Mouse (Mus musculus): ENCODE measurements around the gene Ankrd1. TPM values are rescaled to one million over a fixed set of nuclear protein-coding genes. Genes with fewer than 3 reads are reported as not detected.

Ankrd1 gene
- 0.40 and 0.47 TPM in 2 replicates for polyA plus RNA-seq (2015; fragmentation: Nextera tagmentation; extraction: Ambion mirVana)

- 70% methylated on average over 14 of the region's 14 CpGs for WGBS
- ATAC-seq (ENCODE audit: low FRiP score, low TSS enrichment): no peak
- H3K27me3 ChIP-seq (ENCODE audit: insufficient read depth, low read length): no peaks in the 10 kb centered on the region
- peaks cover 13% of the 10 kb centered on the region for H3K9me3 ChIP-seq (ENCODE audit: low read length)
- no peaks in the 10 kb centered on the region for H3K36me3 ChIP-seq (ENCODE audit: insufficient read depth, low read length)
- no peak within 1 kb of the TSS for H3K4me2 ChIP-seq (replicated peaks; ENCODE audit: low read depth, low read length)
- H3K27ac ChIP-seq (ENCODE audit: low read length): no peak within 1 kb of the TSS
- H3K4me1 ChIP-seq (ENCODE audit: insufficient read depth, low read length): no peaks in the 10 kb centered on the region
- no peak within 1 kb of the TSS for H3K4me3 ChIP-seq (ENCODE audit: low read length)
- H3K9ac ChIP-seq (replicated peaks; ENCODE audit: low read length): no peak within 1 kb of the TSS
These were observed at the start of gene Ankrd1 for GRCm38 (mm10) chr19:36119783-36120471. Gene Ankrd1 (minus strand): TSS chr19:36120099.

DNA sequence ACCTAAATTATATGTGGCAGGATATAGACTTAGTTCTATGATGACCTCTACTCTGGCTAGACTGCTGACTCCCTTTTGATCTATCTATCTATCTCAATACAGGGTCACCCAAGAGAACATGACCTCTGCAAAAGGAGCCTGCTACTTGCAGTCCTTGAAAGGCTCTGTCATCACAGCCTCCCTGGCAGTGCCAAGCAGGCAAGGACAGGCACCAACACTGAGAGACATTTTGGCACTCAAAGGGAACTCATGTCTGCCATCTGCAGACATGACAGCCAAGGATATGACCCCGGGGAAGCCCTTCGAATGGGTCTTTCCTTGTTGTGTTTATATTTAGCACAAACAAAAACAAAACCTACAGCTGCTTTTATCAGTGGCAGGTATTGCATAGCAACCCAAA, 49.2 kb upstream of the Ankrd1 start:
- 78% methylated on average over 2 of the region's 2 CpGs for WGBS
- ATAC-seq (ENCODE audit: low FRiP score, low TSS enrichment): no peak
- H3K4me2 ChIP-seq (replicated peaks; ENCODE audit: low read depth, low read length): no peak overlapping the region
- no peak overlapping the region for H3K27ac ChIP-seq (ENCODE audit: low read length)
- no peaks in the 10 kb centered on the region for H3K4me1 ChIP-seq (ENCODE audit: insufficient read depth, low read length)
- 0 out of 2 replicates have a peak, but pooled peaks cover 4% of the 10 kb centered on the region for H3K9me3 ChIP-seq (ENCODE audit: low read length)
- no peak overlapping the region for H3K9ac ChIP-seq (replicated peaks; ENCODE audit: low read length)
- H3K36me3 ChIP-seq (ENCODE audit: insufficient read depth, low read length): no peaks in the 10 kb centered on the region
- H3K27me3 ChIP-seq (ENCODE audit: insufficient read depth, low read length): no peaks in the 10 kb centered on the region
- no peak overlapping the region for H3K4me3 ChIP-seq (ENCODE audit: low read length)

GRCm38 (mm10) chr19:36168121-36168520, 48.2 kb upstream of the Ankrd1 start:
- ATAC-seq (ENCODE audit: low FRiP score, low TSS enrichment): no peak
- Histone ChIP-seq H3K27ac (ENCODE audit: low read length) (no peak overlapping the region), H3K9me3 (ENCODE audit: low read length) (0 out of 2 replicates have a peak, but pooled peaks cover 4% of the 10 kb centered on the region), H3K4me1 (ENCODE audit: insufficient read depth, low read length) (no peaks in the 10 kb centered on the region), H3K36me3 (ENCODE audit: insufficient read depth, low read length) (no peaks in the 10 kb centered on the region), H3K4me2 (replicated peaks; ENCODE audit: low read depth, low read length) (no peak overlapping the region), H3K4me3 (ENCODE audit: low read length) (no peak overlapping the region), H3K27me3 (ENCODE audit: insufficient read depth, low read length) (no peaks in the 10 kb centered on the region), H3K9ac (replicated peaks; ENCODE audit: low read length) (no peak overlapping the region)
- 87% methylated on average over 4 of the region's 4 CpGs for WGBS

DNA sequence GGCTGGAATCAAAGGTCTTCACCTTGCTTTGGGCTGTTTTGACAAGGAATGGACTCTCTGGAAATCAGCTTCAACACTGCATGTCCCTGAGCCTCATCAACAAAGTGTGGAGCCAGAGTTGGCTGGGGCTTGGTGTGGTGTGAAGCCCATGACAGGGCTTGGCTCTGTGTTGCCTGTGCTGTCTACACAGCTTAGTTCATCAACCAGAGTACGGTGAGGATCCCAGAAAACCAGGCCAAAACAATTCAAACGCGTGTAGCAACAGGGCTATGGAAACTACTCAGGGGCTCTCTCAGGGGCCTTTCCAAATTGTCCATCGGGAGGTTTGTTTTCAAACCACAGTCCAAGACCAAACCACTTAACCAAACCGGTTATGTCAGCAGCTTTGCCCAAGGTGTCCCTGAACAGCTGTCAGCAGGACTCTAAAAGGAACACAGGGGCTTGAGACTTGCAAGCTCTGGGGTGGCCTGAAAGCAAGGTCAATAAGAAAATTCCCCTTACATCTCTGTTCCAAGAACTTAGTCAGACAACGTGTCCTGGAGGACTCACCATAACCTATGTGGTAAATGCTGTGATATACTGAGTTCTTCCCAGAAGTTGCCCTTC, 47.5 kb upstream of the Ankrd1 start:
- WGBS: 82% methylated on average over 6 of the region's 6 CpGs
- ATAC-seq (ENCODE audit: low FRiP score, low TSS enrichment): no peak

DNA sequence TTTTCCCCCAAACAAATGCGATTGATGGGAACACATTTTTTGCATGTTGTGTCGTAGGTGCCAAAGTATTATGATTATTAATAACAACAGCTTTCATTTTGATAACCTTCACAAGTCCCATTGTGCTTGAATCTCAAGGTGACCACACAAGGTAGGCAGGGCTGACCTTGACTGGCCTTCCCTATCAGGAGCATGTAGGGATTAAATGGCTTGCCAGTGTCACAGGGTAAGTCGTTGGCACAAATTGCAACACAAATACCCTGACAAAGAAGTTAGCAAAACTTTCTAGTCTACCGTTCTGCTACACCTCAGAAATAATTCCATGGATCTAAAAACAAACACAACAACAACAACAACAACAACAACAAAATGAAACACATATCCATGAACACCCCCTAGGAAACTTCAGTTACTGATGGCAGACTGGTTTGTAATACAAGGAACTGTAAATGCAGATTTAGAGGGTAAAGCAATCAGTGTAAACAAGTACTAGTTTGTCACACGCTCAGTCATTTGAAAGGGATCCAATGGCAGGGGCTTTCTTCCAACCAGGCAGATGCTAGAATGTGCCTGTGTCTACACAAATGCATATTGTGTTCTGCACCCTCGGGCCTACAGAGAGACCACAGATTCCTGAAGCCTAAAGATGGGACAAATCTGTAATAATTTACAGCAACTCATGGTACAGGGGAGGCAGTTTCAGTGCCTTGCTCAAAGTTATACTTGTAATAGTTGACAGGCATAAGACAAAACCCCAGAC, 46.7 kb upstream of the Ankrd1 start:
- no peak for ATAC-seq (ENCODE audit: low FRiP score, low TSS enrichment)
- H3K4me2 ChIP-seq (replicated peaks; ENCODE audit: low read depth, low read length): no peak overlapping the region
- no peaks in the 10 kb centered on the region for H3K4me1 ChIP-seq (ENCODE audit: insufficient read depth, low read length)
- no peak overlapping the region for H3K27ac ChIP-seq (ENCODE audit: low read length)
- H3K9me3 ChIP-seq (ENCODE audit: low read length): 0 out of 2 replicates have a peak, but pooled peaks cover 4% of the 10 kb centered on the region
- 84% methylated on average over 6 of the region's 6 CpGs for WGBS
- H3K9ac ChIP-seq (replicated peaks; ENCODE audit: low read length): no peak overlapping the region
- no peak overlapping the region for H3K4me3 ChIP-seq (ENCODE audit: low read length)
- no peaks in the 10 kb centered on the region for H3K27me3 ChIP-seq (ENCODE audit: insufficient read depth, low read length)
- H3K36me3 ChIP-seq (ENCODE audit: insufficient read depth, low read length): no peaks in the 10 kb centered on the region

More for the DNA sequence above, 47.5 kb upstream of the Ankrd1 start:
- H3K36me3 ChIP-seq (ENCODE audit: insufficient read depth, low read length): no peaks in the 10 kb centered on the region
- H3K27me3 ChIP-seq (ENCODE audit: insufficient read depth, low read length): no peaks in the 10 kb centered on the region
- 0 out of 2 replicates have a peak, but pooled peaks cover 4% of the 10 kb centered on the region for H3K9me3 ChIP-seq (ENCODE audit: low read length)
- H3K4me3 ChIP-seq (ENCODE audit: low read length): no peak overlapping the region
- H3K4me1 ChIP-seq (ENCODE audit: insufficient read depth, low read length): no peaks in the 10 kb centered on the region
- H3K4me2 ChIP-seq (replicated peaks; ENCODE audit: low read depth, low read length): no peak overlapping the region
- no peak overlapping the region for H3K27ac ChIP-seq (ENCODE audit: low read length)
- no peak overlapping the region for H3K9ac ChIP-seq (replicated peaks; ENCODE audit: low read length)

DNA sequence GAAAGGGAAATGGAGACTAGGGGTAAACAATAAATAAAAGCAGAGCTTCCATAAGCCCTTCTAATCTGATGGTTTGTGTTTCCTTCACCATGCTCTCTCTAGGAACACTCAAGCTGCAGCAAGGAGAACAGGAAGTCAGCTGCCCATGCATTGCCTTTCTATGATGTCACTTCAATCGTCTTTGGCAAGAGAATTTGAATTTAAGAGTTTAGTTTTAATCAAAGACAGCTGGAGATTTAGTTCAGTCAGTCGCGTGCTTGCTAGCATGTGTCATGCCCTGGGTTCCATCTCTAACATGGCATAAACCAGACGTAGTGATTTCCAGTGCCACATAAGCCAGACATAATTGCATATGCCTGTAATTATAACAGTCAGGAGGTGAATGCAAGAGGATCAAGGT, 45.5 kb upstream of the Ankrd1 start:
- Histone ChIP-seq H3K9ac (replicated peaks; ENCODE audit: low read length) (no peak overlapping the region), H3K27ac (ENCODE audit: low read length) (no peak overlapping the region), H3K4me1 (ENCODE audit: insufficient read depth, low read length) (no peaks in the 10 kb centered on the region), H3K9me3 (ENCODE audit: low read length) (no peaks in the 10 kb centered on the region), H3K27me3 (ENCODE audit: insufficient read depth, low read length) (no peaks in the 10 kb centered on the region), H3K4me2 (replicated peaks; ENCODE audit: low read depth, low read length) (no peak overlapping the region), H3K36me3 (ENCODE audit: insufficient read depth, low read length) (no peaks in the 10 kb centered on the region), H3K4me3 (ENCODE audit: low read length) (no peak overlapping the region)
- WGBS: 81% methylated on average over 4 of the region's 4 CpGs
- ATAC-seq (ENCODE audit: low FRiP score, low TSS enrichment): no peak

DNA sequence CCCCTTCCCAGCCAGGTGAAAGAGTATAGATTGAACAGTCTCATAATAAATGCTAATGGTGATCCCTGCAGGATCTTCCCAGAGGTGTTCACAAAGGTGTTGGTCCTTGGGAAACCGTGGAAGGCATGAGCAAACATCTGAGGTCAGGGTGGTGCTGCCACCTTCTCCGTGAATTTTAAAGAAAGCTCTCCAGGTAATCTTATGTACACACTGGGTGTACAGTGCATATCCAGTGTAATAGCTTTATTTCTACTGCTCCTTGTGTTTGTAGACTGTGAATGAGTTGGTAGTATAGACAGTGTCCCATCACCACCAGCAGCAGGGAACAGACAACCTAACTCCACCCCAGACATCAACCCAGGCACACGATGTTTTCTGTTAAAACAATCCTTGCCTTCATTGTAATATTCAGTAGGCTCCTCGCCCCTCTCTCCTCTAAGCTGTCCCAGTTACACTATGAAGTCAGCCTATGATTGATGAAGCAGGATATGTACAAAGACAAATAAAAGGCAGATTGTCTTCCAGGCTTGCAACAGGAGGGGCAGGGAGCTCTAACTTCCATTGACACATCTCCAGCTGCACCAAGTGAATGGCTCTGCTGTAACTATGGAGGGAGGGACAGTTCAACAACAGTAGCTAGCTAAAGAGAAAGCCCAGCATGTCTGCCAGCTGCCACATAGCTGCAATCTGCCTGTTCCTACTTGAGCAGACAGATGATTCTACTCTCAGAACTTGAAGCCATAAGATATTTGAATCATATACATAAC, 30.5 kb upstream of the Ankrd1 start:
- Histone ChIP-seq H3K9me3 (ENCODE audit: low read length) (no peaks in the 10 kb centered on the region), H3K36me3 (ENCODE audit: insufficient read depth, low read length) (no peaks in the 10 kb centered on the region), H3K27ac (ENCODE audit: low read length) (no peak overlapping the region), H3K4me1 (ENCODE audit: insufficient read depth, low read length) (no peaks in the 10 kb centered on the region), H3K27me3 (ENCODE audit: insufficient read depth, low read length) (no peaks in the 10 kb centered on the region), H3K4me2 (replicated peaks; ENCODE audit: low read depth, low read length) (no peak overlapping the region), H3K4me3 (ENCODE audit: low read length) (no peak overlapping the region), H3K9ac (replicated peaks; ENCODE audit: low read length) (no peak overlapping the region)
- no peak for ATAC-seq (ENCODE audit: low FRiP score, low TSS enrichment)
- 65% methylated on average over 4 of the region's 4 CpGs for WGBS

- H3K9ac ChIP-seq (replicated peaks; ENCODE audit: low read length): no peak overlapping the region
- no peaks in the 10 kb centered on the region for H3K9me3 ChIP-seq (ENCODE audit: low read length)
- no peak for ATAC-seq (ENCODE audit: low FRiP score, low TSS enrichment)
- no peaks in the 10 kb centered on the region for H3K36me3 ChIP-seq (ENCODE audit: insufficient read depth, low read length)
- H3K4me2 ChIP-seq (replicated peaks; ENCODE audit: low read depth, low read length): no peak overlapping the region
- H3K4me3 ChIP-seq (ENCODE audit: low read length): no peak overlapping the region
- 91% methylated on average over 6 of the region's 6 CpGs for WGBS
- no peaks in the 10 kb centered on the region for H3K27me3 ChIP-seq (ENCODE audit: insufficient read depth, low read length)
- no peaks in the 10 kb centered on the region for H3K4me1 ChIP-seq (ENCODE audit: insufficient read depth, low read length)
- no peak overlapping the region for H3K27ac ChIP-seq (ENCODE audit: low read length)
These were observed 28.7 kb upstream of the Ankrd1 start for GRCm38 (mm10) chr19:36148578-36148977.

- Histone ChIP-seq H3K9me3 (ENCODE audit: low read length) (no peaks in the 10 kb centered on the region), H3K27me3 (ENCODE audit: insufficient read depth, low read length) (no peaks in the 10 kb centered on the region), H3K9ac (replicated peaks; ENCODE audit: low read length) (no peak overlapping the region), H3K4me1 (ENCODE audit: insufficient read depth, low read length) (no peaks in the 10 kb centered on the region), H3K36me3 (ENCODE audit: insufficient read depth, low read length) (no peaks in the 10 kb centered on the region), H3K4me2 (replicated peaks; ENCODE audit: low read depth, low read length) (no peak overlapping the region), H3K27ac (ENCODE audit: low read length) (no peak overlapping the region), H3K4me3 (ENCODE audit: low read length) (no peak overlapping the region)
- WGBS: 91% methylated on average over 2 of the region's 2 CpGs
- ATAC-seq (ENCODE audit: low FRiP score, low TSS enrichment): no peak
These were observed 23.7 kb upstream of the Ankrd1 start for GRCm38 (mm10) chr19:36143571-36143970.

All from kidney, embryonic 16.5 days (tissue).